Mouse (Mus musculus): ENCODE measurements around the gene Rps10. TPM values are rescaled to one million over a fixed set of nuclear protein-coding genes. Genes with fewer than 3 reads are reported as not detected.
"Not testable (repeated sequence)": the region's sequence is repeated elsewhere in the genome, so short reads cannot be mapped to it uniquely, and the experiment has no call there.

Gene Rps10
- polyA plus RNA-seq, 1 experiment from 2014 or later = 432 TPM

GRCm38 (mm10) chr17:27650586-27650985 is 14.1 kb upstream of the Rps10 start:
- Histone ChIP-seq H3K9ac (ENCODE audit: low read depth, low read length) (no peak overlapping the region), H3K4me2 (ENCODE audit: low read depth, low read length) (no peak overlapping the region), H3K4me3 (ENCODE audit: low read depth, low read length) (no peak overlapping the region), H3K9me3 (replicated peaks; ENCODE audit: control insufficient read depth, low read length) (no peaks in the 10 kb centered on the region), H3K27ac (ENCODE audit: low read length) (no peak overlapping the region), H3K4me1 (ENCODE audit: control insufficient read depth, low read depth, low read length) (peaks cover 3% of the 10 kb centered on the region; the same call in 1 of the 2 replicates), H3K36me3 (ENCODE audit: control insufficient read depth, insufficient read depth) (no peaks in the 10 kb centered on the region), H3K27me3 (ENCODE audit: control insufficient read depth, insufficient read depth, low read depth, low read length) (peaks cover 20% of the 10 kb centered on the region)
- 0 out of 2 replicates have a peak, but pooled peaks have one; percentile 37 for ATAC-seq (ENCODE audit: low read depth)
- WGBS (ENCODE audit: insufficient replicate concordance) = 61% methylated on average over 13 of the region's 13 CpGs

GRCm38 (mm10) chr17:27650160-27650559 is 13.7 kb upstream of the Rps10 start:
- Histone ChIP-seq H3K27me3 (ENCODE audit: control insufficient read depth, insufficient read depth, low read depth, low read length) (peaks cover 16% of the 10 kb centered on the region), H3K9ac (ENCODE audit: low read depth, low read length) (no peak overlapping the region), H3K27ac (ENCODE audit: low read length) (no peak overlapping the region), H3K9me3 (replicated peaks; ENCODE audit: control insufficient read depth, low read length) (no peaks in the 10 kb centered on the region), H3K4me3 (ENCODE audit: low read depth, low read length) (no peak overlapping the region), H3K36me3 (ENCODE audit: control insufficient read depth, insufficient read depth) (no peaks in the 10 kb centered on the region), H3K4me1 (ENCODE audit: control insufficient read depth, low read depth, low read length) (peaks cover 3% of the 10 kb centered on the region; the same call in 1 of the 2 replicates), H3K4me2 (ENCODE audit: low read depth, low read length) (no peak overlapping the region)
- 7% methylated on average over 12 of the region's 12 CpGs for WGBS (ENCODE audit: insufficient replicate concordance)
- ATAC-seq (ENCODE audit: low read depth) = peak; percentile 32; the same call in 1 of the 2 replicates

GRCm38 (mm10) chr17:27645807-27646206 is 9.3 kb upstream of the Rps10 start:
- 48% methylated on average over 7 of the region's 7 CpGs for WGBS (ENCODE audit: insufficient replicate concordance)

GRCm38 (mm10) chr17:27644572-27644971 is 8.1 kb upstream of the Rps10 start:
- H3K4me2 ChIP-seq (ENCODE audit: low read depth, low read length) = no peak overlapping the region
- no peaks in the 10 kb centered on the region for H3K9me3 ChIP-seq (replicated peaks; ENCODE audit: control insufficient read depth, low read length)
- H3K36me3 ChIP-seq (ENCODE audit: control insufficient read depth, insufficient read depth) = no peaks in the 10 kb centered on the region
- ATAC-seq (ENCODE audit: low read depth) = no peak
- H3K9ac ChIP-seq (ENCODE audit: low read depth, low read length) = no peak overlapping the region
- 37% methylated on average over 2 of the region's 2 CpGs for WGBS (ENCODE audit: insufficient replicate concordance)
- no peak overlapping the region for H3K27ac ChIP-seq (ENCODE audit: low read length)
- H3K4me3 ChIP-seq (ENCODE audit: low read depth, low read length) = no peak overlapping the region
- H3K27me3 ChIP-seq (ENCODE audit: control insufficient read depth, insufficient read depth, low read depth, low read length) = no peaks in the 10 kb centered on the region
- H3K4me1 ChIP-seq (ENCODE audit: control insufficient read depth, low read depth, low read length) = no peaks in the 10 kb centered on the region; the same call in 1 of the 2 replicates

More at GRCm38 (mm10) chr17:27645807-27646206, 9.3 kb upstream of the Rps10 start:
- no peak overlapping the region for H3K27ac ChIP-seq (ENCODE audit: low read length)
- H3K4me2 ChIP-seq (ENCODE audit: low read depth, low read length) = no peak overlapping the region
- H3K9me3 ChIP-seq (replicated peaks; ENCODE audit: control insufficient read depth, low read length) = no peaks in the 10 kb centered on the region
- H3K4me1 ChIP-seq (ENCODE audit: control insufficient read depth, low read depth, low read length) = no peaks in the 10 kb centered on the region; the same call in 1 of the 2 replicates
- H3K27me3 ChIP-seq (ENCODE audit: control insufficient read depth, insufficient read depth, low read depth, low read length) = peaks cover under 1% of the 10 kb centered on the region; the same call in 1 of the 2 replicates
- H3K36me3 ChIP-seq (ENCODE audit: control insufficient read depth, insufficient read depth) = no peaks in the 10 kb centered on the region
- H3K9ac ChIP-seq (ENCODE audit: low read depth, low read length) = no peak overlapping the region
- H3K4me3 ChIP-seq (ENCODE audit: low read depth, low read length) = no peak overlapping the region
- ATAC-seq (ENCODE audit: low read depth) = no peak

GRCm38 (mm10) chr17:27643756-27644155 is 7.3 kb upstream of the Rps10 start:
- 73% methylated on average over 9 of the region's 9 CpGs for WGBS (ENCODE audit: insufficient replicate concordance)
- Histone ChIP-seq H3K9ac (ENCODE audit: low read depth, low read length) (no peak overlapping the region), H3K4me1 (ENCODE audit: control insufficient read depth, low read depth, low read length) (no peaks in the 10 kb centered on the region; the same call in 1 of the 2 replicates)

GRCm38 (mm10) chr17:27643101-27643500 is 6.6 kb upstream of the Rps10 start:
- H3K9ac ChIP-seq (ENCODE audit: low read depth, low read length) = no peak overlapping the region
- H3K36me3 ChIP-seq (ENCODE audit: control insufficient read depth, insufficient read depth) = no peaks in the 10 kb centered on the region
- H3K4me1 ChIP-seq (ENCODE audit: control insufficient read depth, low read depth, low read length) = no peaks in the 10 kb centered on the region; the same call in 1 of the 2 replicates
- H3K27me3 ChIP-seq (ENCODE audit: control insufficient read depth, insufficient read depth, low read depth, low read length) = no peaks in the 10 kb centered on the region
- H3K9me3 ChIP-seq (replicated peaks; ENCODE audit: control insufficient read depth, low read length) = no peaks in the 10 kb centered on the region
- WGBS (ENCODE audit: insufficient replicate concordance) = 16% methylated on average over 6 of the region's 6 CpGs
- no peak overlapping the region for H3K4me3 ChIP-seq (ENCODE audit: low read depth, low read length)
- no peak overlapping the region for H3K4me2 ChIP-seq (ENCODE audit: low read depth, low read length)
- H3K27ac ChIP-seq (ENCODE audit: low read length) = no peak overlapping the region
- ATAC-seq (ENCODE audit: low read depth) = no peak

More at GRCm38 (mm10) chr17:27643756-27644155, 7.3 kb upstream of the Rps10 start:
- no peaks in the 10 kb centered on the region for H3K36me3 ChIP-seq (ENCODE audit: control insufficient read depth, insufficient read depth)
- H3K4me2 ChIP-seq (ENCODE audit: low read depth, low read length) = no peak overlapping the region
- no peaks in the 10 kb centered on the region for H3K9me3 ChIP-seq (replicated peaks; ENCODE audit: control insufficient read depth, low read length)
- H3K27me3 ChIP-seq (ENCODE audit: control insufficient read depth, insufficient read depth, low read depth, low read length) = no peaks in the 10 kb centered on the region
- H3K4me3 ChIP-seq (ENCODE audit: low read depth, low read length) = no peak overlapping the region
- ATAC-seq (ENCODE audit: low read depth) = no peak
- no peak overlapping the region for H3K27ac ChIP-seq (ENCODE audit: low read length)

- Histone ChIP-seq H3K27me3 (ENCODE audit: control insufficient read depth, insufficient read depth, low read depth, low read length) (no peaks in the 10 kb centered on the region), H3K9me3 (replicated peaks; ENCODE audit: control insufficient read depth, low read length) (no peaks in the 10 kb centered on the region), H3K27ac (ENCODE audit: low read length) (no peak overlapping the region), H3K4me2 (ENCODE audit: low read depth, low read length) (no peak overlapping the region), H3K4me3 (ENCODE audit: low read depth, low read length) (no peak overlapping the region), H3K9ac (ENCODE audit: low read depth, low read length) (no peak overlapping the region), H3K4me1 (ENCODE audit: control insufficient read depth, low read depth, low read length) (no peaks in the 10 kb centered on the region; the same call in 1 of the 2 replicates), H3K36me3 (ENCODE audit: control insufficient read depth, insufficient read depth) (no peaks in the 10 kb centered on the region)
- WGBS (ENCODE audit: insufficient replicate concordance) = 25% methylated on average over 12 of the region's 12 CpGs
- ATAC-seq (ENCODE audit: low read depth) = no peak
Measured at GRCm38 (mm10) chr17:27642491-27643062, 6.1 kb upstream of the Rps10 start.

- not testable (repeated sequence) for H3K9ac ChIP-seq (ENCODE audit: low read depth, low read length); H3K27ac ChIP-seq (ENCODE audit: low read length); H3K9me3 ChIP-seq (replicated peaks; ENCODE audit: control insufficient read depth, low read length); H3K4me3 ChIP-seq (ENCODE audit: low read depth, low read length); H3K4me2 ChIP-seq (ENCODE audit: low read depth, low read length); ATAC-seq (ENCODE audit: low read depth); H3K27me3 ChIP-seq (ENCODE audit: control insufficient read depth, insufficient read depth, low read depth, low read length); H3K36me3 ChIP-seq (ENCODE audit: control insufficient read depth, insufficient read depth)
- peaks cover 11% of the 10 kb centered on the region for H3K4me1 ChIP-seq (ENCODE audit: control insufficient read depth, low read depth, low read length)
- 82% methylated on average over 6 of the region's 6 CpGs for WGBS (ENCODE audit: insufficient replicate concordance)
Measured at GRCm38 (mm10) chr17:27639851-27640250, 3.4 kb upstream of the Rps10 start.

GRCm38 (mm10) chr17:27638921-27639332 is 2.5 kb upstream of the Rps10 start:
- Histone ChIP-seq H3K9me3 (replicated peaks; ENCODE audit: control insufficient read depth, low read length) (no peaks in the 10 kb centered on the region), H3K4me2 (ENCODE audit: low read depth, low read length) (no peak overlapping the region), H3K27ac (ENCODE audit: low read length) (no peak overlapping the region), H3K4me3 (ENCODE audit: low read depth, low read length) (no peak overlapping the region), H3K9ac (ENCODE audit: low read depth, low read length) (no peak overlapping the region), H3K4me1 (ENCODE audit: control insufficient read depth, low read depth, low read length) (peaks cover 11% of the 10 kb centered on the region), H3K27me3 (ENCODE audit: control insufficient read depth, insufficient read depth, low read depth, low read length) (no peaks in the 10 kb centered on the region), H3K36me3 (ENCODE audit: control insufficient read depth, insufficient read depth) (no peaks in the 10 kb centered on the region)
- no peak for ATAC-seq (ENCODE audit: low read depth)
- WGBS (ENCODE audit: insufficient replicate concordance) = 77% methylated on average over 20 of the region's 20 CpGs
